ENCODE assay signal across 9 mouse cellular contexts in the genomic region with DNA sequence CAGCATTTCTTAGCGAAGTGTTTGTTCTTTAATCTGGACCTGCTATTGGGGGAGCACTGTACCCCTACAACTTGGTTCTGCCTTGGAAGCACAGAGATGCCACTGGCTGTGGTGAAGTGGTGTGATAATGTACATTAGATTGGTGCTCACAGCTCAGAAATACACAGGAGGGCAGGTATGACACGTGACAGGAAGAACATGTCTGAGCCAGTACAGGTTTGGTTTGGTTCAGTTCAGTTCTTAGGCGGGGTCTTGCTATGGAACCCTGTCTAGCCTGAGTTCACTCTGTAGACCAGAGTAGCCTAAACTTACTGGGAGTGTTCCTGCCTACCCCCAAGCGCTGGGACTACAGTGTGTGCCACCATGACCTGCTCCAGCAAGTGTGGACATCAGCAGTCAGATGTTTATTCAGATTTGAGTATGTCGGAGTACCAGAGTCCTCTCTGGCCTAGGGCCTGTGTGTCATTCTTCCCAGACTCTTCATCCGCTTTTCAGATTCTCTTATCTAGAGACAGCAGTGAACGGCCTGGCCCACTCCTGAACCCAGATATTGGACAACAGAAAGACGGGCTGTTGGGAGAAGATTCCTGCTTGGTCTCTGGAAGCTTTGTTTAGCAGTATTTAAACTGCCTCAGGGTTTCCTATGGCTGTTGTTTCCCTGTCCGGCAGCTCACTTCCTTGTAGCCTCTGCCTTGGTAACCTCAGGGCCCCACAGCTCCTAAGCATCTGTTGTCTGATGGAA. TPM values are rescaled to one million over a fixed set of nuclear protein-coding genes. Genes with fewer than 3 reads are reported as not detected.
DNase-seq lines count a peak whose midpoint lies in the region; ATAC-seq and TF ChIP-seq lines count a peak whose summit lies in the region.
"Had no signal": no experiment of that assay in that cellular context is flagged by ENCODE, and none has a peak within 500 bp of the region (broad histone marks: within the 10 kb centered on the region; RNA-seq: fewer than 3 reads in every experiment).

No protein-coding gene starts in this region.

- H3K9me3 ChIP-seq in hindbrain, embryonic 13.5 days, result no peaks in the 10 kb centered on the region
- no peaks in the 10 kb centered on the region for H3K9me3 ChIP-seq in hindbrain, embryonic 16.5 days (ENCODE audit: control insufficient read depth, low read length)
- H3K9me3 ChIP-seq in CH12.LX (replicated peaks; ENCODE audit: low read length), result no peaks in the 10 kb centered on the region
- H3K9me3 ChIP-seq in limb, embryonic 13.5 days, result no peaks in the 10 kb centered on the region

- no peak for TF ChIP-seq POLR2A in CH12.LX (IDR thresholded peaks at IDR 0.05; ENCODE audit: low read depth, low read length)

- H3K27me3 ChIP-seq in hindbrain, embryonic 13.5 days, result no peaks in the 10 kb centered on the region
- no peaks in the 10 kb centered on the region for H3K27me3 ChIP-seq in hindbrain, embryonic 16.5 days (replicated peaks; ENCODE audit: control insufficient read depth, insufficient read depth, low read length)
- no peaks in the 10 kb centered on the region for H3K27me3 ChIP-seq in CH12.LX (replicated peaks)
- H3K27me3 ChIP-seq in limb, embryonic 13.5 days, result no peaks in the 10 kb centered on the region

- H3K27ac ChIP-seq in hindbrain, embryonic 13.5 days, result no peak overlapping the region
- no peak overlapping the region for H3K27ac ChIP-seq in hindbrain, embryonic 16.5 days (ENCODE audit: low read depth, low read length)
- H3K27ac ChIP-seq in CH12.LX (ENCODE audit: insufficient read depth, low read depth), result peak overlapping the region; percentile 92
- H3K27ac ChIP-seq in limb, embryonic 13.5 days, result no peak overlapping the region

- H3K4me3 ChIP-seq in hindbrain, embryonic 13.5 days, result no peak overlapping the region
- no peak overlapping the region for H3K4me3 ChIP-seq in hindbrain, embryonic 16.5 days (ENCODE audit: low read length)
- peak overlapping the region; percentile 13 to 98 (median 36) for H3K4me3 ChIP-seq in CH12.LX (replicated peaks in 1 of 3; ENCODE audit: low read depth in 2 of 3, low read length in 2 of 3, poor library complexity in 1 of 3)
- H3K4me3 ChIP-seq in limb, embryonic 13.5 days, result no peak overlapping the region

- no peak for TF ChIP-seq RAD21 in CH12.LX (IDR thresholded peaks at IDR 0.05; ENCODE audit: low read depth, low read length)

- peaks cover 49% of the 10 kb centered on the region for H3K79me2 ChIP-seq in CH12.LX (replicated peaks; ENCODE audit: control insufficient read depth, extremely low read depth, insufficient read depth, poor library complexity, severe bottlenecking)

- DNase-seq in A20 (ENCODE audit: low read depth, low spot score), result peak; percentile 37
- no peak for DNase-seq in CH12.LX (ENCODE audit: extremely low read depth)
- DNase-seq in adrenal gland, adult 18-20 months (ENCODE audit: low spot score in 2 of 2), result no peak
- no peak for DNase-seq in kidney, postnatal 25 days
- DNase-seq: kidney, adult 8-10 months; retina, postnatal 1 day had no signal

- WGBS in hindbrain, embryonic 13.5 days, result 91% methylated on average over 9 of the region's 9 CpGs
- WGBS in hindbrain, embryonic 16.5 days, result 89% methylated on average over 9 of the region's 9 CpGs
- WGBS in limb, embryonic 13.5 days, result 87% methylated on average over 9 of the region's 9 CpGs

- dilution Hi-C loops in CH12.LX (cut with MboI; ENCODE audit: extremely low pct_ligation_motif_present, extremely low pct_unique_long_range_greater_than_20kb, low sequenced_read_pairs), result no loop called here

- 0 out of 2 replicates have a peak, but pooled peaks have one; percentile 0 for TF ChIP-seq EP300 in CH12.LX (IDR thresholded peaks at IDR 0.05; ENCODE audit: low read length)

- in situ Hi-C loops in CH12.LX (cut with MboI; ENCODE audit: low pct_ligation_motif_present, low pct_unique_long_range_greater_than_20kb, low sequenced_read_pairs), result no loop called here

- 0 out of 2 replicates have a peak overlapping the region, but pooled peaks have one; percentile 93 for H3K9ac ChIP-seq in hindbrain, embryonic 13.5 days
- no peak overlapping the region for H3K9ac ChIP-seq in hindbrain, embryonic 16.5 days (ENCODE audit: low read depth, low read length)
- peak overlapping the region; percentile 79 for H3K9ac ChIP-seq in CH12.LX (ENCODE audit: insufficient read depth, low read depth)
- peak overlapping the region; percentile 89 for H3K9ac ChIP-seq in limb, embryonic 13.5 days

- H3K4me2 ChIP-seq in hindbrain, embryonic 13.5 days, result no peak overlapping the region
- H3K4me2 ChIP-seq in hindbrain, embryonic 16.5 days (ENCODE audit: low read length), result no peak overlapping the region
- H3K4me2 ChIP-seq in CH12.LX (ENCODE audit: insufficient read depth, low read depth, poor library complexity, severe bottlenecking), result peak overlapping the region; percentile 98
- peak overlapping the region; percentile 97; the same call in 1 of the 2 replicates for H3K4me2 ChIP-seq in limb, embryonic 13.5 days (replicated peaks)

- peaks cover 27% of the 10 kb centered on the region for H3K4me1 ChIP-seq in hindbrain, embryonic 13.5 days (replicated peaks)
- H3K4me1 ChIP-seq in hindbrain, embryonic 16.5 days (ENCODE audit: control insufficient read depth, insufficient read depth, low read depth, low read length), result peaks cover 16% of the 10 kb centered on the region
- H3K4me1 ChIP-seq in CH12.LX (ENCODE audit: control insufficient read depth in 1 of 2, insufficient read depth in 2 of 2), result peaks cover 11 to 46% of the 10 kb centered on the region in 2 experiments
- H3K4me1 ChIP-seq in limb, embryonic 13.5 days, result peaks cover 20% of the 10 kb centered on the region

- H3K36me3 ChIP-seq in hindbrain, embryonic 13.5 days, result no peaks in the 10 kb centered on the region; the same call in 1 of the 2 replicates
- H3K36me3 ChIP-seq in hindbrain, embryonic 16.5 days (ENCODE audit: control insufficient read depth, insufficient read depth, low read length), result no peaks in the 10 kb centered on the region
- H3K36me3 ChIP-seq in CH12.LX (replicated peaks in 1 of 2; ENCODE audit: control insufficient read depth in 1 of 2, insufficient read depth in 1 of 2, low read length in 1 of 2), result peaks cover 6 to 31% of the 10 kb centered on the region in 2 experiments
- H3K36me3 ChIP-seq in limb, embryonic 13.5 days, result peaks cover 16% of the 10 kb centered on the region

- ATAC-seq in hindbrain, embryonic 13.5 days (ENCODE audit: low FRiP score), result no peak
- ATAC-seq in hindbrain, embryonic 16.5 days, result no peak
- ATAC-seq in limb, embryonic 13.5 days (ENCODE audit: low FRiP score, low read depth), result no peak

- no peak for TF ChIP-seq CTCF in CH12.LX (conservative IDR thresholded peaks at IDR 0.05 in 1 of 2, IDR thresholded peaks at IDR 0.05 in 1 of 2; ENCODE audit: low read depth in 2 of 2, low read length in 2 of 2)

TF ChIP-seq in CH12.LX, 34 proteins besides CTCF, POLR2A, EP300 and RAD21 (continues in another document):
- TF ChIP-seq ZMIZ1 (IDR thresholded peaks at IDR 0.05; ENCODE audit: low read depth, low read length) (no peak), USF1 (IDR thresholded peaks at IDR 0.05; ENCODE audit: low read depth, low read length) (peak; percentile 75), CHD2 (IDR thresholded peaks at IDR 0.05; ENCODE audit: low read length) (no peak), ELF1 (IDR thresholded peaks at IDR 0.05; ENCODE audit: low read depth, low read length) (peak; percentile 43; the same call in 1 of the 2 replicates)

RNA-seq across cellular contexts. Expression of a gene that starts 2.1 kb away (rescaled TPM):
- polyA plus RNA-seq in hindbrain, embryonic 13.5 days (2015; fragmentation: Nextera tagmentation; extraction: Ambion mirVana), result 19.5 and 20.9 TPM in 2 replicates
- 17.9 and 22.4 TPM in 2 replicates for polyA plus RNA-seq in hindbrain, embryonic 16.5 days (2015; fragmentation: Nextera tagmentation; extraction: Ambion mirVana)
- total RNA-seq in CH12.LX (2012; rRNA removed) (13.5 and 14.8 TPM in 2 replicates), CH12.LX (2014; rRNA removed) (9.3 and 9.4 TPM in 2 replicates)
- 16.0 and 22.0 TPM in 2 replicates for polyA plus RNA-seq in CH12.LX (2012; ENCODE audit: insufficient read length, low read depth)
- 9.4 and 9.5 TPM in 2 replicates for polyA plus RNA-seq in limb, embryonic 13.5 days (2015; fragmentation: Nextera tagmentation; extraction: Ambion mirVana)
- 10 to 100 TPM; 24.3 to 25.0 TPM for total RNA-seq in adrenal gland, adult 18-20 months (2021)

RNA-seq across cellular contexts. Expression of a gene that starts 23.8 kb away (rescaled TPM):
- 10.5 and 13.6 TPM in 2 replicates for polyA plus RNA-seq in hindbrain, embryonic 13.5 days (2015; fragmentation: Nextera tagmentation; extraction: Ambion mirVana)
- 9.5 and 10.4 TPM in 2 replicates for polyA plus RNA-seq in hindbrain, embryonic 16.5 days (2015; fragmentation: Nextera tagmentation; extraction: Ambion mirVana)
- 26.3 and 28.1 TPM in 2 replicates for total RNA-seq in CH12.LX (2012; rRNA removed)
- total RNA-seq in CH12.LX (2014; rRNA removed), result 51.3 and 52.0 TPM in 2 replicates
- polyA plus RNA-seq in CH12.LX (2012; ENCODE audit: insufficient read length, low read depth), result 44.1 and 45.6 TPM in 2 replicates
- 40.2 and 41.5 TPM in 2 replicates for polyA plus RNA-seq in limb, embryonic 13.5 days (2015; fragmentation: Nextera tagmentation; extraction: Ambion mirVana)
- 1 to 10 TPM; 2.6 to 2.7 TPM for total RNA-seq in adrenal gland, adult 18-20 months (2021)

RNA-seq across cellular contexts. Expression of a gene that starts 24.1 kb away (rescaled TPM):
- polyA plus RNA-seq in hindbrain, embryonic 13.5 days (2015; fragmentation: Nextera tagmentation; extraction: Ambion mirVana), result 36.2 and 38.0 TPM in 2 replicates
- polyA plus RNA-seq in hindbrain, embryonic 16.5 days (2015; fragmentation: Nextera tagmentation; extraction: Ambion mirVana), result 32.0 and 37.2 TPM in 2 replicates
- total RNA-seq in CH12.LX (2012; rRNA removed) (29.1 and 33.6 TPM in 2 replicates), CH12.LX (2014; rRNA removed) (34.4 and 39.4 TPM in 2 replicates)
- 55.1 and 56.5 TPM in 2 replicates for polyA plus RNA-seq in CH12.LX (2012; ENCODE audit: insufficient read length, low read depth)
- 74.5 and 75.4 TPM in 2 replicates for polyA plus RNA-seq in limb, embryonic 13.5 days (2015; fragmentation: Nextera tagmentation; extraction: Ambion mirVana)
- 10 to 100 TPM; 53.0 to 57.0 TPM for total RNA-seq in adrenal gland, adult 18-20 months (2021)

RNA-seq across cellular contexts. Expression of a gene that starts 33.4 kb away (rescaled TPM):
- polyA plus RNA-seq in hindbrain, embryonic 13.5 days (2015; fragmentation: Nextera tagmentation; extraction: Ambion mirVana), result 6.3 and 7.5 TPM in 2 replicates
- 7.8 and 8.0 TPM in 2 replicates for polyA plus RNA-seq in hindbrain, embryonic 16.5 days (2015; fragmentation: Nextera tagmentation; extraction: Ambion mirVana)
- total RNA-seq in CH12.LX (2012; rRNA removed) (0.21 and 0.25 TPM in 2 replicates), CH12.LX (2014; rRNA removed) (0.35 TPM in 1 of 2 replicates, not detected in the other)
- 0.46 and 0.64 TPM in 2 replicates for polyA plus RNA-seq in CH12.LX (2012; ENCODE audit: insufficient read length, low read depth)
- 2.0 and 2.6 TPM in 2 replicates for polyA plus RNA-seq in limb, embryonic 13.5 days (2015; fragmentation: Nextera tagmentation; extraction: Ambion mirVana)
- 1 to 10 TPM; 1.4 to 1.5 TPM for total RNA-seq in adrenal gland, adult 18-20 months (2021)

RNA-seq across cellular contexts. Expression of a gene that starts 48.0 kb away (rescaled TPM):
- 93.0 and 95.0 TPM in 2 replicates for polyA plus RNA-seq in hindbrain, embryonic 13.5 days (2015; fragmentation: Nextera tagmentation; extraction: Ambion mirVana)
- 105 and 119 TPM in 2 replicates for polyA plus RNA-seq in hindbrain, embryonic 16.5 days (2015; fragmentation: Nextera tagmentation; extraction: Ambion mirVana)
- total RNA-seq in CH12.LX (2012; rRNA removed) (31.5 and 45.7 TPM in 2 replicates), CH12.LX (2014; rRNA removed) (66.4 and 74.6 TPM in 2 replicates)
- 91.7 and 108 TPM in 2 replicates for polyA plus RNA-seq in CH12.LX (2012; ENCODE audit: insufficient read length, low read depth)
- 124 and 130 TPM in 2 replicates for polyA plus RNA-seq in limb, embryonic 13.5 days (2015; fragmentation: Nextera tagmentation; extraction: Ambion mirVana)
- total RNA-seq in adrenal gland, adult 18-20 months (2021), result 100 to 1,000 TPM; 140 to 168 TPM

Comparison
In these comparisons a context has a peak if more than half of its experiments do, and no peak if none do; other contexts are left out.
1. H3K4me2 ChIP-seq: peak in CH12.LX (single experiment) and limb, embryonic 13.5 days (single experiment); none in hindbrain, embryonic 13.5 days (single experiment) and hindbrain, embryonic 16.5 days (single experiment).
2. H3K4me3 ChIP-seq: peak in CH12.LX (3 of 3); none in hindbrain, embryonic 13.5 days (single experiment), hindbrain, embryonic 16.5 days (single experiment) and limb, embryonic 13.5 days (single experiment).